Mouse (Mus musculus): ENCODE results near the gene Fancd2.

Fancd2 gene

GRCm38 (mm10) chr6:113644808-113645207 is 113.3 kb downstream of the Fancd2 start:
- H3K4me1 ChIP-seq (replicated peaks; ENCODE audit: low read depth, low read length), result peaks cover 5% of the 10 kb centered on the region
- no peaks in the 10 kb centered on the region for H3K9me3 ChIP-seq (ENCODE audit: low read length)
- no peaks in the 10 kb centered on the region for H3K36me3 ChIP-seq (ENCODE audit: insufficient read depth, low read length)
- TF ChIP-seq CTCF (conservative IDR thresholded peaks at IDR 0.05; ENCODE audit: low read length) (no peak), POU5F1 (IDR thresholded peaks at IDR 0.05; ENCODE audit: borderline replicate concordance, low read length) (no peak), NANOG (IDR thresholded peaks at IDR 0.05; ENCODE audit: borderline replicate concordance, low read length) (no peak)
- no peaks in the 10 kb centered on the region for H3K27me3 ChIP-seq (ENCODE audit: insufficient read depth, low read length)
- no peak overlapping the region for H3K4me3 ChIP-seq (replicated peaks; ENCODE audit: low read length)
